Mouse (Mus musculus): ENCODE measurements around the gene Kank2. TPM values are rescaled to one million over a fixed set of nuclear protein-coding genes. Genes with fewer than 3 reads are reported as not detected.

Gene Kank2
- polyA plus RNA-seq, 1 experiment from 2014 or later = 10.3 TPM

- Histone ChIP-seq H3K4me1 (replicated peaks; ENCODE audit: insufficient read depth, low read length) (peaks cover 23% of the 10 kb centered on the region), H3K27ac (peak overlapping the region; percentile 88), H3K4me2 (ENCODE audit: low read length) (peak overlapping the region; percentile 70), H3K4me3 (replicated peaks; ENCODE audit: low read depth, low read length) (peak overlapping the region; percentile 52), H3K9ac (ENCODE audit: low read depth, low read length) (peak overlapping the region; percentile 60), H3K36me3 (ENCODE audit: insufficient read depth, low read length) (no peaks in the 10 kb centered on the region), H3K9me3 (replicated peaks; ENCODE audit: low read length) (no peaks in the 10 kb centered on the region), H3K27me3 (ENCODE audit: insufficient read depth, low read length) (no peaks in the 10 kb centered on the region)
- no peak for TF ChIP-seq CTCF (IDR thresholded peaks at IDR 0.05; ENCODE audit: low read depth)
- peak; percentile 98 for DNase-seq (ENCODE audit: low spot score)
- ATAC-seq (replicated peaks; ENCODE audit: low FRiP score, low read depth) = peak; percentile 96
- WGBS = 3% methylated on average over 18 of the region's 18 CpGs
These were observed 74.4 kb downstream of the Kank2 start for GRCm38 (mm10) chr9:21724147-21724536.

- 0 out of 2 replicates have a peak, but pooled peaks have one; percentile 5 for TF ChIP-seq CTCF (IDR thresholded peaks at IDR 0.05; ENCODE audit: low read depth)
- peaks cover 21% of the 10 kb centered on the region for H3K4me1 ChIP-seq (replicated peaks; ENCODE audit: insufficient read depth, low read length)
- no peaks in the 10 kb centered on the region for H3K27me3 ChIP-seq (ENCODE audit: insufficient read depth, low read length)
- 1% methylated on average over 47 of the region's 47 CpGs for WGBS
- H3K36me3 ChIP-seq (ENCODE audit: insufficient read depth, low read length) = no peaks in the 10 kb centered on the region
- H3K9me3 ChIP-seq (replicated peaks; ENCODE audit: low read length) = no peaks in the 10 kb centered on the region
- peak within 1 kb of the TSS; percentile 60 for H3K9ac ChIP-seq (ENCODE audit: low read depth, low read length)
- peak within 1 kb of the TSS; percentile 88 for H3K27ac ChIP-seq
- H3K4me3 ChIP-seq (replicated peaks; ENCODE audit: low read depth, low read length) = peak within 1 kb of the TSS; percentile 52
- H3K4me2 ChIP-seq (ENCODE audit: low read length) = peak within 1 kb of the TSS; percentile 70
- DNase-seq (ENCODE audit: low spot score) = peak; percentile 98
- peak; percentile 84 for ATAC-seq (replicated peaks; ENCODE audit: low FRiP score, low read depth)
These were observed 75.0 kb downstream of the Kank2 start, which contains the start of gene Ldlr for GRCm38 (mm10) chr9:21723377-21724146. Gene Ldlr, plus strand, starts transcription at chr9:21723483.

- ATAC-seq (replicated peaks; ENCODE audit: low FRiP score, low read depth) (no peak), DNase-seq (ENCODE audit: low spot score) (no peak)
- no peaks in the 10 kb centered on the region for H3K36me3 ChIP-seq (ENCODE audit: insufficient read depth, low read length)
- H3K4me2 ChIP-seq (ENCODE audit: low read length) = no peak overlapping the region
- no peak overlapping the region for H3K4me3 ChIP-seq (replicated peaks; ENCODE audit: low read depth, low read length)
- H3K27me3 ChIP-seq (ENCODE audit: insufficient read depth, low read length) = no peaks in the 10 kb centered on the region
- H3K4me1 ChIP-seq (replicated peaks; ENCODE audit: insufficient read depth, low read length) = peaks cover 16% of the 10 kb centered on the region
- WGBS = 69% methylated on average over 2 of the region's 2 CpGs
- no peaks in the 10 kb centered on the region for H3K9me3 ChIP-seq (replicated peaks; ENCODE audit: low read length)
- TF ChIP-seq CTCF (IDR thresholded peaks at IDR 0.05; ENCODE audit: low read depth) = no peak
- no peak overlapping the region for H3K9ac ChIP-seq (ENCODE audit: low read depth, low read length)
- H3K27ac ChIP-seq = no peak overlapping the region
These were observed 77.5 kb downstream of the Kank2 start for GRCm38 (mm10) chr9:21721036-21721435.

GRCm38 (mm10) chr9:21717015-21717414, 81.5 kb downstream of the Kank2 start:
- H3K36me3 ChIP-seq (ENCODE audit: insufficient read depth, low read length) = no peaks in the 10 kb centered on the region
- no peaks in the 10 kb centered on the region for H3K27me3 ChIP-seq (ENCODE audit: insufficient read depth, low read length)
- H3K4me3 ChIP-seq (replicated peaks; ENCODE audit: low read depth, low read length) = no peak overlapping the region
- no peak for TF ChIP-seq CTCF (IDR thresholded peaks at IDR 0.05; ENCODE audit: low read depth)
- no peaks in the 10 kb centered on the region for H3K4me1 ChIP-seq (replicated peaks; ENCODE audit: insufficient read depth, low read length)
- ATAC-seq (replicated peaks; ENCODE audit: low FRiP score, low read depth) (no peak), DNase-seq (ENCODE audit: low spot score) (no peak)
- no peak overlapping the region for H3K9ac ChIP-seq (ENCODE audit: low read depth, low read length)
- H3K27ac ChIP-seq = no peak overlapping the region
- 87% methylated on average over 2 of the region's 2 CpGs for WGBS
- H3K9me3 ChIP-seq (replicated peaks; ENCODE audit: low read length) = no peaks in the 10 kb centered on the region
- no peak overlapping the region for H3K4me2 ChIP-seq (ENCODE audit: low read length)

Small RNA genes within 50 kb of the gene (microRNA-seq; reads per million reads assigned to microRNA genes)
- 5.2 reads per million, percentile 15 among the genes with 10 or more reads in this experiment for gene Mir7083

Other genes starting within 250 kb of the Kank2 start
- 28.1 and 29.2 TPM in 2 replicates for gene Timm29, start 206.0 kb downstream of the Kank2 start, polyA plus RNA-seq (2015; fragmentation: Nextera tagmentation; extraction: Ambion mirVana)
- 30.2 and 31.6 TPM in 2 replicates for gene Yipf2, start 205.9 kb downstream of the Kank2 start, polyA plus RNA-seq (2015; fragmentation: Nextera tagmentation; extraction: Ambion mirVana)
- 41.7 and 46.0 TPM in 2 replicates for gene Smarca4, start 182.6 kb downstream of the Kank2 start, polyA plus RNA-seq (2015; fragmentation: Nextera tagmentation; extraction: Ambion mirVana)
- 16.9 and 19.6 TPM in 2 replicates for gene Ldlr, start 75.3 kb downstream of the Kank2 start, polyA plus RNA-seq (2015; fragmentation: Nextera tagmentation; extraction: Ambion mirVana)
- gene Spc24, start 38.4 kb downstream of the Kank2 start, polyA plus RNA-seq (2015; fragmentation: Nextera tagmentation; extraction: Ambion mirVana) = 55.1 and 61.1 TPM in 2 replicates
- gene Angptl8, start 36.8 kb upstream of the Kank2 start, polyA plus RNA-seq (2015; fragmentation: Nextera tagmentation; extraction: Ambion mirVana) = 5.6 and 6.1 TPM in 2 replicates
- 28.3 and 28.7 TPM in 2 replicates for gene Dock6, start 53.9 kb upstream of the Kank2 start, polyA plus RNA-seq (2015; fragmentation: Nextera tagmentation; extraction: Ambion mirVana)
- gene Rab3d, start 119.4 kb upstream of the Kank2 start, polyA plus RNA-seq (2015; fragmentation: Nextera tagmentation; extraction: Ambion mirVana) = 12.0 and 13.3 TPM in 2 replicates
- 1.8 and 2.0 TPM in 2 replicates for gene Ccdc159, start 128.7 kb upstream of the Kank2 start, polyA plus RNA-seq (2015; fragmentation: Nextera tagmentation; extraction: Ambion mirVana)
- 82.9 and 83.7 TPM in 2 replicates for gene Tmem205, start 128.8 kb upstream of the Kank2 start, polyA plus RNA-seq (2015; fragmentation: Nextera tagmentation; extraction: Ambion mirVana)
- 4.3 and 4.8 TPM in 2 replicates for gene Plppr2, start 138.3 kb upstream of the Kank2 start, polyA plus RNA-seq (2015; fragmentation: Nextera tagmentation; extraction: Ambion mirVana)
- gene Swsap1, start 157.0 kb upstream of the Kank2 start, polyA plus RNA-seq (2015; fragmentation: Nextera tagmentation; extraction: Ambion mirVana) = 7.5 and 8.1 TPM in 2 replicates
- 16.1 and 17.2 TPM in 2 replicates for gene Epor, start 164.8 kb upstream of the Kank2 start, polyA plus RNA-seq (2015; fragmentation: Nextera tagmentation; extraction: Ambion mirVana)
- 26.8 and 29.2 TPM in 2 replicates for gene Rgl3, start 190.7 kb upstream of the Kank2 start, polyA plus RNA-seq (2015; fragmentation: Nextera tagmentation; extraction: Ambion mirVana)
- gene Ccdc151, start 203.9 kb upstream of the Kank2 start, polyA plus RNA-seq (2015; fragmentation: Nextera tagmentation; extraction: Ambion mirVana) = 1.2 and 1.4 TPM in 2 replicates
- 79.6 and 92.8 TPM in 2 replicates for gene Prkcsh, start 204.1 kb upstream of the Kank2 start, polyA plus RNA-seq (2015; fragmentation: Nextera tagmentation; extraction: Ambion mirVana)

Measured in kidney, postnatal 0 days (tissue).